Mouse (Mus musculus) midbrain, embryonic 11.5 days (tissue): ENCODE results near the gene Aifm2. TPM values are rescaled to one million over a fixed set of nuclear protein-coding genes. Genes with fewer than 3 reads are reported as not detected.
A peak's percentile ranks its signal among the peaks of the same experiment; 100 is the strongest.

Experiments
- ATAC-seq: fragments of 200-750 bp; cut with Nextera tagmentation; 2 replicates; pipeline ENCODE4 v1.8.0; 2017; ENCODE audit warnings: moderate TSS enrichment, moderate library complexity; ENCODE audit not compliant: low FRiP score
- DNase-seq: peaks from one replicate; pipeline ENCODE4 v3.0.0; 2015; ENCODE audit warnings: low spot score; ENCODE audit errors: missing footprints
- H3K27ac ChIP-seq: fragments of 300-500 bp; sonication (generic); 2 replicates; pipeline ENCODE4 v1.5.1; 2014; ENCODE audit warnings: low read depth, low read length
- H3K27me3 ChIP-seq: fragments of 300-500 bp; sonication (generic); 2 replicates; pipeline ENCODE4 v1.6.1; 2014; ENCODE audit warnings: mild to moderate bottlenecking, low read length, moderate library complexity, mixed read lengths; ENCODE audit not compliant: control insufficient read depth, insufficient read depth
- H3K36me3 ChIP-seq: fragments of 300-500 bp; sonication (generic); 2 replicates; pipeline ENCODE4 v1.6.1; 2014; ENCODE audit warnings: mild to moderate bottlenecking, low read length, moderate library complexity, mixed read lengths; ENCODE audit not compliant: control insufficient read depth, insufficient read depth
- H3K4me1 ChIP-seq: fragments of 300-500 bp; sonication (generic); 2 replicates; pipeline ENCODE4 v1.6.1; 2014; ENCODE audit warnings: low read length; ENCODE audit not compliant: control insufficient read depth, insufficient read depth
- H3K4me2 ChIP-seq: fragments of 300-500 bp; sonication (generic); 2 replicates; pipeline ENCODE4 v1.6.1; 2014; ENCODE audit warnings: mild to moderate bottlenecking, moderate library complexity
- H3K4me3 ChIP-seq: fragments of 300-500 bp; sonication (generic); 2 replicates; pipeline ENCODE4 v1.5.1; 2014; ENCODE audit warnings: low read depth, low read length
- H3K9ac ChIP-seq: fragments of 300-500 bp; sonication (generic); 2 replicates; pipeline ENCODE4 v1.6.1; 2014; ENCODE audit warnings: low read length
- H3K9me3 ChIP-seq: fragments of 300-500 bp; sonication (generic); 2 replicates; pipeline ENCODE4 v1.6.1; 2016; ENCODE audit warnings: low read length; ENCODE audit not compliant: control insufficient read depth
- WGBS: fragments of 180-500 bp; shearing (Covaris S2); extraction: QIAGEN DNeasy Blood & Tissue Kit; methylation state at CpG from one replicate; pipeline ENCODE4 v1.1.7; 2014; 5-methylcytosine and 5-hydroxymethylcytosine counted together
- polyA plus RNA-seq: library from polyadenylated mRNA; unstranded; fragments of >200 nt; fragmentation: Nextera tagmentation; extraction: Ambion mirVana; gene quantifications from 2 replicates; pipeline ENCODE4 v1.2.1, GENCODE M21; 2014

The Aifm2 gene
- polyA plus RNA-seq, 1 experiment from 2014 or later, result 6.3 TPM

GRCm38 (mm10) chr10:61751534-61752219 is 36.6 kb downstream of the Aifm2 start:
- no peaks in the 10 kb centered on the region for H3K27me3 ChIP-seq
- ATAC-seq (no peak), DNase-seq (no peak)
- no peak overlapping the region for H3K9ac ChIP-seq
- no peak overlapping the region for H3K27ac ChIP-seq
- WGBS, result 87% methylated on average over 20 of the region's 20 CpGs
- no peaks in the 10 kb centered on the region for H3K4me1 ChIP-seq
- no peaks in the 10 kb centered on the region for H3K9me3 ChIP-seq
- H3K4me2 ChIP-seq, result no peak overlapping the region
- peaks cover 57% of the 10 kb centered on the region for H3K36me3 ChIP-seq
- H3K4me3 ChIP-seq, result no peak overlapping the region

GRCm38 (mm10) chr10:61753071-61753470 is 38.0 kb downstream of the Aifm2 start:
- no peak overlapping the region for H3K27ac ChIP-seq
- DNase-seq (no peak), ATAC-seq (no peak)
- 96% methylated on average over 23 of the region's 23 CpGs for WGBS
- no peaks in the 10 kb centered on the region for H3K9me3 ChIP-seq
- no peaks in the 10 kb centered on the region for H3K4me1 ChIP-seq
- no peak overlapping the region for H3K4me3 ChIP-seq
- H3K9ac ChIP-seq, result no peak overlapping the region
- no peak overlapping the region for H3K4me2 ChIP-seq
- H3K27me3 ChIP-seq, result no peaks in the 10 kb centered on the region
- H3K36me3 ChIP-seq, result peaks cover 55% of the 10 kb centered on the region

- H3K9ac ChIP-seq, result no peak overlapping the region
- no peaks in the 10 kb centered on the region for H3K4me1 ChIP-seq
- DNase-seq (no peak), ATAC-seq (no peak)
- no peak overlapping the region for H3K4me3 ChIP-seq
- peaks cover 31% of the 10 kb centered on the region for H3K36me3 ChIP-seq
- WGBS, result 95% methylated on average over 14 of the region's 14 CpGs
- no peak overlapping the region for H3K27ac ChIP-seq
- H3K27me3 ChIP-seq, result no peaks in the 10 kb centered on the region
- no peak overlapping the region for H3K4me2 ChIP-seq
- H3K9me3 ChIP-seq, result no peaks in the 10 kb centered on the region
Measured at GRCm38 (mm10) chr10:61757022-61757421, 42.0 kb downstream of the Aifm2 start.

- Histone ChIP-seq H3K27ac (no peak overlapping the region), H3K27me3 (no peaks in the 10 kb centered on the region), H3K9ac (no peak overlapping the region), H3K9me3 (no peaks in the 10 kb centered on the region), H3K4me1 (no peaks in the 10 kb centered on the region), H3K36me3 (peaks cover 19% of the 10 kb centered on the region; the same call in 1 of the 2 replicates), H3K4me3 (no peak overlapping the region), H3K4me2 (no peak overlapping the region)
- DNase-seq (no peak), ATAC-seq (no peak)
- WGBS, result 90% methylated on average over 2 of the region's 2 CpGs
Measured at GRCm38 (mm10) chr10:61758904-61759303, 43.8 kb downstream of the Aifm2 start.

- H3K4me1 ChIP-seq, result peaks cover 2% of the 10 kb centered on the region; the same call in 1 of the 2 replicates
- 80% methylated on average over 6 of the region's 6 CpGs for WGBS
- H3K9ac ChIP-seq, result no peak overlapping the region
- no peaks in the 10 kb centered on the region for H3K27me3 ChIP-seq
- no peaks in the 10 kb centered on the region for H3K9me3 ChIP-seq
- H3K4me3 ChIP-seq, result no peak overlapping the region
- no peak overlapping the region for H3K27ac ChIP-seq
- ATAC-seq (no peak), DNase-seq (no peak)
- H3K4me2 ChIP-seq, result no peak overlapping the region
- peaks cover 15% of the 10 kb centered on the region; the same call in 1 of the 2 replicates for H3K36me3 ChIP-seq
Measured at GRCm38 (mm10) chr10:61759869-61760268, 44.8 kb downstream of the Aifm2 start.

GRCm38 (mm10) chr10:61764689-61765088 is 49.6 kb downstream of the Aifm2 start:
- 80% methylated on average over 8 of the region's 8 CpGs for WGBS
- Histone ChIP-seq H3K27ac (no peak overlapping the region), H3K4me3 (no peak overlapping the region), H3K9ac (no peak overlapping the region), H3K27me3 (no peaks in the 10 kb centered on the region), H3K9me3 (no peaks in the 10 kb centered on the region), H3K36me3 (no peaks in the 10 kb centered on the region), H3K4me1 (peaks cover 15% of the 10 kb centered on the region), H3K4me2 (no peak overlapping the region)
- ATAC-seq, result no peak
- DNase-seq, result no peak

- H3K9me3 ChIP-seq, result no peaks in the 10 kb centered on the region
- no peaks in the 10 kb centered on the region for H3K27me3 ChIP-seq
- H3K9ac ChIP-seq, result no peak overlapping the region
- peaks cover 15% of the 10 kb centered on the region for H3K4me1 ChIP-seq
- H3K27ac ChIP-seq, result no peak overlapping the region
- H3K4me3 ChIP-seq, result no peak overlapping the region
- no peaks in the 10 kb centered on the region for H3K36me3 ChIP-seq
- 18% methylated on average over 5 of the region's 5 CpGs for WGBS
- no peak overlapping the region for H3K4me2 ChIP-seq
- ATAC-seq (peak; percentile 70), DNase-seq (no peak)
Measured at GRCm38 (mm10) chr10:61765558-61765957, 50.5 kb downstream of the Aifm2 start.

- H3K4me3 ChIP-seq, result no peak overlapping the region
- H3K4me2 ChIP-seq, result no peak overlapping the region
- DNase-seq (no peak), ATAC-seq (no peak)
- H3K9ac ChIP-seq, result no peak overlapping the region
- no peaks in the 10 kb centered on the region for H3K36me3 ChIP-seq
- H3K27ac ChIP-seq, result no peak overlapping the region
- WGBS, result 65% methylated on average over 6 of the region's 6 CpGs
- H3K27me3 ChIP-seq, result no peaks in the 10 kb centered on the region
- no peaks in the 10 kb centered on the region for H3K9me3 ChIP-seq
- H3K4me1 ChIP-seq, result peaks cover 15% of the 10 kb centered on the region
Measured at GRCm38 (mm10) chr10:61766806-61767205, 51.7 kb downstream of the Aifm2 start.

- H3K9me3 ChIP-seq, result no peaks in the 10 kb centered on the region
- no peak overlapping the region for H3K27ac ChIP-seq
- peaks cover 17% of the 10 kb centered on the region for H3K4me1 ChIP-seq
- ATAC-seq (no peak), DNase-seq (no peak)
- H3K9ac ChIP-seq, result peak overlapping the region; percentile 99
- H3K4me3 ChIP-seq, result peak overlapping the region; percentile 69; the same call in 1 of the 2 replicates
- peak overlapping the region; percentile 63 for H3K4me2 ChIP-seq
- WGBS, result 23% methylated on average over 8 of the region's 9 CpGs
- no peaks in the 10 kb centered on the region for H3K27me3 ChIP-seq
- H3K36me3 ChIP-seq, result no peaks in the 10 kb centered on the region
Measured at GRCm38 (mm10) chr10:61781461-61782128, 66.5 kb downstream of the Aifm2 start.
